Mouse (Mus musculus) cerebellum, adult 2 months (tissue): Measurements from ENCODE around the gene Recql5.

Source experiments
- CTCF ChIP-seq: fragments of 200-500 bp; IDR thresholded peaks from 2 replicates; pipeline ENCODE4 v1.5.1; 2011; ENCODE audit warnings: low read depth, mild to moderate bottlenecking, control low read depth, low read length, moderate library complexity, borderline replicate concordance; ENCODE audit not compliant: insufficient read depth
- POLR2A ChIP-seq: fragments of 200-500 bp; IDR thresholded peaks from 2 replicates; pipeline ENCODE4 v1.6.1; 2011; ENCODE audit warnings: low read length, control low read depth, borderline replicate concordance; ENCODE audit not compliant: insufficient read depth

DNA sequence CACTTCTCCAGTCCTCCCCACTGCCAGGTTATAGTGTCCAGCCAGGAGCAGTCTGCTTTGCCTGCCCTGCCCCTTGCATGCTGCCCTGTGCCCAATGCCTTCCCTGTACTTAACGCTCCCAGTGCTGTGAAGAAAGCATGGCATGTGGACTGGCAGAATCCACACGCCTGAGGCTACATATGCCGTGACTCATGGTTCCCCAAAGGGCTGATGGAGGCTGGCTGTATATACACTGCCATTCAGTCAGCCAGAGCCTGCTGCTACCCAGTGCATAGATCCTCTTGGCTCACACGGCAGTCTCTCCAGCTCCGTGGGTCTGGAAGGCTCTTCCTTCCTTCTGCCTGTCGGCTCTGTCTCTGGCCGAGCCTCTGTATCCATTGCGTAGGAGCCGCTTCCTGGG lies 15.0 kb upstream of the Recql5 start:
- TF ChIP-seq POLR2A (no peak), CTCF (no peak)
